Mouse (Mus musculus) kidney, postnatal 0 days (tissue): ENCODE results near the gene Akain1. TPM values are rescaled to one million over a fixed set of nuclear protein-coding genes. Genes with fewer than 3 reads are reported as not detected.

ENCODE experiments used
- ATAC-seq: fragments of 200-750 bp; cut with Nextera tagmentation; replicated peaks from 2 replicates; pipeline ENCODE4 v1.8.0; 2017; ENCODE audit warnings: low read depth, moderate number of reproducible peaks, moderate TSS enrichment, moderate library complexity; ENCODE audit not compliant: low FRiP score
- DNase-seq: peaks from one replicate; pipeline ENCODE4 v3.0.0-alpha.2; 2016; ENCODE audit warnings: low spot score
- H3K27ac ChIP-seq: fragments of 300-500 bp; sonication (generic); 2 replicates; pipeline ENCODE4 v1.5.1; 2014; ENCODE audit warnings: mild to moderate bottlenecking
- H3K27me3 ChIP-seq: fragments of 300-500 bp; sonication (generic); 2 replicates; pipeline ENCODE4 v1.6.1; 2014; ENCODE audit warnings: low read length, mixed read lengths; ENCODE audit not compliant: insufficient read depth
- H3K36me3 ChIP-seq: fragments of 300-500 bp; sonication (generic); 2 replicates; pipeline ENCODE4 v1.6.1; 2014; ENCODE audit warnings: low read length, mixed read lengths; ENCODE audit not compliant: insufficient read depth
- H3K4me1 ChIP-seq: fragments of 300-500 bp; sonication (generic); replicated peaks from 2 replicates; pipeline ENCODE4 v1.6.1; 2014; ENCODE audit warnings: antibody characterized with exemption, low read length, mixed read lengths; ENCODE audit not compliant: insufficient read depth
- H3K4me2 ChIP-seq: fragments of 300-500 bp; sonication (generic); 2 replicates; pipeline ENCODE4 v1.6.1; 2014; ENCODE audit warnings: mild to moderate bottlenecking, low read length, moderate library complexity, mixed read lengths
- H3K4me3 ChIP-seq: fragments of 300-500 bp; sonication (generic); replicated peaks from 2 replicates; pipeline ENCODE4 v1.5.1; 2014; ENCODE audit warnings: low read depth, low read length
- H3K9ac ChIP-seq: fragments of 300-500 bp; sonication (generic); 2 replicates; pipeline ENCODE4 v1.6.1; 2014; ENCODE audit warnings: low read depth, low read length
- H3K9me3 ChIP-seq: fragments of 300-500 bp; sonication (generic); replicated peaks from 2 replicates; pipeline ENCODE4 v1.6.1; 2016; ENCODE audit warnings: low read length, inconsistent platforms, mixed read lengths
- CTCF ChIP-seq: IDR thresholded peaks from 2 replicates; pipeline ENCODE4 v1.5.1; 2016; ENCODE audit warnings: antibody characterized with exemption, low read depth, mild to moderate bottlenecking, moderate library complexity
- WGBS: fragments of 180-500 bp; shearing (Covaris S2); extraction: QIAGEN DNeasy Blood & Tissue Kit; methylation state at CpG from one replicate; pipeline ENCODE4 v1.1.7; 2014; 5-methylcytosine and 5-hydroxymethylcytosine counted together
- polyA plus RNA-seq: library from polyadenylated mRNA; unstranded; fragments of >200 nt; fragmentation: Nextera tagmentation; extraction: Ambion mirVana; gene quantifications from 2 replicates; pipeline ENCODE4 v1.2.1, GENCODE M21; 2015

Gene Akain1
- polyA plus RNA-seq, 1 experiment from 2014 or later: not detected

- Histone ChIP-seq H3K4me1 (no peaks in the 10 kb centered on the region), H3K9me3 (no peaks in the 10 kb centered on the region), H3K36me3 (no peaks in the 10 kb centered on the region), H3K27me3 (no peaks in the 10 kb centered on the region), H3K4me2 (no peak overlapping the region), H3K27ac (no peak overlapping the region), H3K4me3 (no peak overlapping the region), H3K9ac (no peak overlapping the region)
- ATAC-seq (no peak), DNase-seq (no peak)
- 67% methylated on average over 9 of the region's 9 CpGs for WGBS
- TF ChIP-seq CTCF: no peak
These were observed 33.3 kb downstream of the Akain1 start for GRCm38 (mm10) chr17:69472401-69472800.

DNA sequence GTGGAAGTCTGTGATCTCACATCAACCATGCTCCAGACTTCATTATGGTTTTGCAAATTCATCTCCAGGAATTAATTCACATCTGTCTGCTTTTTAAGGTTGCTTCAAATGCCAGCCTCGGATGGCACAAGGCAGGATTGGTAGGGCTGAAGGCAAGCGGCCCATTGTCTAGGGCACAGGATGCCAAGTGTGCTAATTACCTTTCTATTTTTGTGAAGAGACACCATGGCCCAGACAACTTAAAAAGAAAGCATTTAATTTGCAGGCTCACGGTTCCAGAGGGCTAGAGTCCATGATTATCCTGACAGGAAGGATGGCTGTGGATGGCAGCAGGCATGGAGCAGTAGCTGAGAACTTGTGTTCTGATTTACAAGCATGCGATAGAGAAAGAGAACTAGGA, 35.0 kb downstream of the Akain1 start:
- H3K4me1 ChIP-seq: no peaks in the 10 kb centered on the region
- H3K9me3 ChIP-seq: no peaks in the 10 kb centered on the region
- 81% methylated on average over 4 of the region's 4 CpGs for WGBS
- H3K27me3 ChIP-seq: no peaks in the 10 kb centered on the region
- no peak overlapping the region for H3K9ac ChIP-seq
- H3K36me3 ChIP-seq: no peaks in the 10 kb centered on the region
- ATAC-seq: no peak
- TF ChIP-seq CTCF: no peak
- no peak for DNase-seq
- H3K4me3 ChIP-seq: no peak overlapping the region
- no peak overlapping the region for H3K4me2 ChIP-seq
- no peak overlapping the region for H3K27ac ChIP-seq

- H3K36me3 ChIP-seq: no peaks in the 10 kb centered on the region
- H3K4me1 ChIP-seq: no peaks in the 10 kb centered on the region
- DNase-seq: peak; percentile 76
- under 1% methylated on average over 20 of the region's 20 CpGs for WGBS
- peak overlapping the region; percentile 42; the same call in 1 of the 2 replicates for H3K9ac ChIP-seq
- no peak overlapping the region for H3K27ac ChIP-seq
- no peaks in the 10 kb centered on the region for H3K9me3 ChIP-seq
- ATAC-seq: peak; percentile 91
- H3K4me3 ChIP-seq: peak overlapping the region; percentile 50
- H3K27me3 ChIP-seq: no peaks in the 10 kb centered on the region
- peak; percentile 86 for TF ChIP-seq CTCF
- H3K4me2 ChIP-seq: peak overlapping the region; percentile 84
These were observed 36.3 kb downstream of the Akain1 start for GRCm38 (mm10) chr17:69475423-69475822.

GRCm38 (mm10) chr17:69477526-69477925, 38.4 kb downstream of the Akain1 start:
- WGBS: 22% methylated on average over 2 of the region's 2 CpGs
- ATAC-seq (no peak), DNase-seq (no peak)
- Histone ChIP-seq H3K4me3 (no peak overlapping the region), H3K4me2 (no peak overlapping the region), H3K4me1 (no peaks in the 10 kb centered on the region), H3K27ac (no peak overlapping the region), H3K9me3 (no peaks in the 10 kb centered on the region), H3K36me3 (no peaks in the 10 kb centered on the region), H3K9ac (no peak overlapping the region), H3K27me3 (no peaks in the 10 kb centered on the region)
- no peak for TF ChIP-seq CTCF

DNA sequence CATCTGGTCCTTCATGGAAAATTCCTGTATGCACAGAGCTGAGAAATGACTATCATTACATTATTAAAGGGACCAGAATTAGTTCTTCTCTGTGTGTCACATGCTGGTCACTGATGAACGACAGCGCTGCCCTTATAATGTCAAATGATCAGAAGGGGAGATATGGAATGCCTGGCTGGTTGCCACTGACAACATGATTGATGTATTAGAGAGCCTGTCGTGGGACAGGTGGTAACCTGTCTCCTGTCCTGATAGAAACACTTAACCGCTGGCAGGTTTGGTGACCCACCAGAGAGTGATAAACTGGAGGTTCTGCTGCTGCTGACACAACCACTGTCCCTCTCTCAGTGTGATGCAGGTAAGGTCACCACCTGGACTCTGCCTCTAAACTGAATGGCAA, 40.1 kb downstream of the Akain1 start:
- no peaks in the 10 kb centered on the region for H3K9me3 ChIP-seq
- no peak overlapping the region for H3K9ac ChIP-seq
- H3K36me3 ChIP-seq: no peaks in the 10 kb centered on the region
- H3K27me3 ChIP-seq: no peaks in the 10 kb centered on the region
- DNase-seq (no peak), ATAC-seq (no peak)
- H3K27ac ChIP-seq: no peak overlapping the region
- no peaks in the 10 kb centered on the region for H3K4me1 ChIP-seq
- TF ChIP-seq CTCF: no peak
- H3K4me3 ChIP-seq: no peak overlapping the region
- H3K4me2 ChIP-seq: no peak overlapping the region
- WGBS: 62% methylated on average over 4 of the region's 4 CpGs

DNA sequence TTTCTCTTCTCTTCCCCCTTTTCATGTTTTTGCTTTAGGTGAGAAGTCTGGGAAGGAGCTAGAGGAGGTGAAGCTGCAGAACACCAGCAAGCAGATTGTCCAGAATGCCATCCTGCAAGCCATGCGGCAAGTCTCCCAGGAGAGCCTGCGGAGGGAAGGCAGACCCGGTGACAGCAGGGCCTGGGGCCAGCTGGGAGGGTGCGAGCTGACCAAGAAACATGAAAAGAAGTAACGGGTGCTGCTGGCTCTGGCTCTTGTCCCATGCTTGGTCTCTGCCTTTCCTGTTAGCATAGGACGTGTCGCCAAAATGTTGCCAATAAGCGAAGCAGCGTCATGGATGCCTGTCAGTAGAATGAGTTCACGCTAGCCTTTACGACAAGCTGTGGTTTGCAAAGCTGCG, 48.0 kb downstream of the Akain1 start:
- H3K27me3 ChIP-seq: no peaks in the 10 kb centered on the region
- H3K4me2 ChIP-seq: no peak overlapping the region
- H3K9ac ChIP-seq: no peak overlapping the region
- no peak overlapping the region for H3K4me3 ChIP-seq
- 81% methylated on average over 12 of the region's 12 CpGs for WGBS
- TF ChIP-seq CTCF: no peak
- DNase-seq (no peak), ATAC-seq (no peak)
- no peak overlapping the region for H3K27ac ChIP-seq
- H3K9me3 ChIP-seq: no peaks in the 10 kb centered on the region
- H3K4me1 ChIP-seq: no peaks in the 10 kb centered on the region
- no peaks in the 10 kb centered on the region for H3K36me3 ChIP-seq

- Histone ChIP-seq H3K4me3 (no peak overlapping the region), H3K9ac (no peak overlapping the region), H3K27me3 (no peaks in the 10 kb centered on the region), H3K36me3 (no peaks in the 10 kb centered on the region), H3K4me1 (no peaks in the 10 kb centered on the region), H3K4me2 (no peak overlapping the region), H3K27ac (no peak overlapping the region), H3K9me3 (no peaks in the 10 kb centered on the region)
- ATAC-seq (no peak), DNase-seq (no peak)
- WGBS: 89% methylated on average over 6 of the region's 6 CpGs
- TF ChIP-seq CTCF: no peak
These were observed 48.8 kb downstream of the Akain1 start for GRCm38 (mm10) chr17:69487884-69488283.
